Mouse (Mus musculus): ENCODE measurements around the gene Tor1aip2. TPM values are rescaled to one million over a fixed set of nuclear protein-coding genes. Genes with fewer than 3 reads are reported as not detected.

The Tor1aip2 gene
- 81.0 and 92.7 TPM in 2 replicates for polyA plus RNA-seq (2015; fragmentation: Nextera tagmentation; extraction: Ambion mirVana)

- peak; percentile 82 for DNase-seq (ENCODE audit: low spot score)
Observed at GRCm38 (mm10) chr1:156035269-156035929, at the start of gene Tor1aip2. Gene Tor1aip2, plus strand, starts transcription at chr1:156035403.

GRCm38 (mm10) chr1:155987625-155988024 lies 47.6 kb upstream of the Tor1aip2 start:
- no peak for DNase-seq (ENCODE audit: low spot score)

GRCm38 (mm10) chr1:155989387-155989786 lies 45.8 kb upstream of the Tor1aip2 start:
- DNase-seq (ENCODE audit: low spot score): no peak

- DNase-seq (ENCODE audit: low spot score): no peak
Observed at GRCm38 (mm10) chr1:155990391-155990790, 44.8 kb upstream of the Tor1aip2 start.

GRCm38 (mm10) chr1:155994524-155994923 lies 40.7 kb upstream of the Tor1aip2 start:
- no peak for DNase-seq (ENCODE audit: low spot score)

GRCm38 (mm10) chr1:155995612-155996011 lies 39.6 kb upstream of the Tor1aip2 start:
- DNase-seq (ENCODE audit: low spot score): no peak

GRCm38 (mm10) chr1:156002366-156002765 lies 32.8 kb upstream of the Tor1aip2 start:
- no peak for DNase-seq (ENCODE audit: low spot score)

GRCm38 (mm10) chr1:156003201-156003935 lies 31.8 kb upstream of the Tor1aip2 start:
- no peak for DNase-seq (ENCODE audit: low spot score)

GRCm38 (mm10) chr1:156005906-156006305 lies 29.3 kb upstream of the Tor1aip2 start:
- no peak for DNase-seq (ENCODE audit: low spot score)

- no peak for DNase-seq (ENCODE audit: low spot score)
Observed at GRCm38 (mm10) chr1:156009003-156009402, 26.2 kb upstream of the Tor1aip2 start.

GRCm38 (mm10) chr1:156019800-156020199 lies 15.4 kb upstream of the Tor1aip2 start:
- no peak for DNase-seq (ENCODE audit: low spot score)

- no peak for DNase-seq (ENCODE audit: low spot score)
Observed at GRCm38 (mm10) chr1:156020402-156020801, 14.8 kb upstream of the Tor1aip2 start.

- DNase-seq (ENCODE audit: low spot score): no peak
Observed at GRCm38 (mm10) chr1:156024831-156025503, 10.2 kb upstream of the Tor1aip2 start.

- peak; percentile 23 for DNase-seq (ENCODE audit: low spot score)
Observed at GRCm38 (mm10) chr1:156027849-156028248, 7.4 kb upstream of the Tor1aip2 start.

GRCm38 (mm10) chr1:156028340-156028975 lies 6.7 kb upstream of the Tor1aip2 start:
- no peak for DNase-seq (ENCODE audit: low spot score)

GRCm38 (mm10) chr1:156033921-156034320 lies 1.3 kb upstream of the Tor1aip2 start:
- DNase-seq (ENCODE audit: low spot score): no peak

GRCm38 (mm10) chr1:156034661-156035060 lies 542 bp upstream of the Tor1aip2 start:
- no peak for DNase-seq (ENCODE audit: low spot score)

- DNase-seq (ENCODE audit: low spot score): peak; percentile 99
Observed at GRCm38 (mm10) chr1:156035930-156036737, 931 bp downstream of the Tor1aip2 start, which contains the start of gene Tor1aip1. Gene Tor1aip1, minus strand, starts transcription at chr1:156036480.

- DNase-seq (ENCODE audit: low spot score): peak; percentile 55
Observed at GRCm38 (mm10) chr1:156037144-156037583, 2.0 kb downstream of the Tor1aip2 start.

GRCm38 (mm10) chr1:156039989-156040388 lies 4.8 kb downstream of the Tor1aip2 start:
- DNase-seq (ENCODE audit: low spot score): peak; percentile 52

Measured in thymus, postnatal 0 days (tissue).